Mouse (Mus musculus) lung, adult 2 months (tissue): ENCODE results near the gene Rnf223.

Source experiments
- CTCF ChIP-seq: fragments of 200-500 bp; IDR thresholded peaks from 2 replicates; pipeline ENCODE4 v1.5.1; 2011; ENCODE audit warnings: mild to moderate bottlenecking, low read length, control low read depth; ENCODE audit not compliant: insufficient read depth
- POLR2A ChIP-seq: fragments of 200-500 bp; IDR thresholded peaks from 2 replicates; pipeline ENCODE4 v1.6.1; 2011; ENCODE audit warnings: low read depth, mild to moderate bottlenecking, control low read depth, low read length, borderline replicate concordance; ENCODE audit errors: extremely low read depth

GRCm38 (mm10) chr4:156154771-156155170 lies 24.5 kb downstream of the Rnf223 start:
- no peak for TF ChIP-seq CTCF
- TF ChIP-seq POLR2A = no peak
